Mouse (Mus musculus): Measurements from ENCODE around the gene Cdh11. TPM values are rescaled to one million over a fixed set of nuclear protein-coding genes. Genes with fewer than 3 reads are reported as not detected.

The Cdh11 gene
- total and polyA plus RNA-seq, 3 experiments = 0.13 to 0.17 TPM; not detected in 1

DNA sequence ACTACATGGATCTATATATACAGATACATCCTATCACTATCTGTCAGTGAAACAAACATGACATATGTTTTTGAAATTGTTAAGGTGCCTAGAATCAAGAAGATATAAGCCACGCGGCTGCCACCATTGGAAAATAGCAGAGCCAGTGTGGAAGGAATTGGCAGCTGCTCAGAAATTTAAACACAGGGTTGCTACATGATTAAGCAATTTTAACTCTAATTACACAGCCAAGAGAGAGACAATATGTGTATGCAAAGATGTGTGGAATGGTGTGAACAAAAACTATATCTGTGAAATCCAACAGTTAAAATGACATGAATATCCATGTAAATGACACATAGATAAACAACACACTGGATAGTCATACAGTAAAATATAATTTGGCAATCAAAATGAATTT, 128.9 kb downstream of the Cdh11 start:
- no peaks in the 10 kb centered on the region for H3K79me2 ChIP-seq (replicated peaks; ENCODE audit: control insufficient read depth, extremely low read depth, insufficient read depth, poor library complexity, severe bottlenecking)
- H3K9ac ChIP-seq (ENCODE audit: insufficient read depth, low read depth) = no peak overlapping the region
- dilution Hi-C loops (cut with MboI; ENCODE audit: extremely low pct_ligation_motif_present, extremely low pct_unique_long_range_greater_than_20kb, low sequenced_read_pairs) = no loop called here
- no peaks in the 10 kb centered on the region for H3K36me3 ChIP-seq (replicated peaks in 1 of 2; ENCODE audit: control insufficient read depth in 1 of 2, insufficient read depth in 1 of 2, low read length in 1 of 2)
- in situ Hi-C loops (cut with MboI; ENCODE audit: low pct_ligation_motif_present, low pct_unique_long_range_greater_than_20kb, low sequenced_read_pairs) = no loop called here
- peaks cover 42% of the 10 kb centered on the region for H3K9me3 ChIP-seq (replicated peaks; ENCODE audit: low read length)
- H3K27me3 ChIP-seq (replicated peaks) = no peaks in the 10 kb centered on the region
- H3K4me1 ChIP-seq (ENCODE audit: control insufficient read depth in 1 of 2, insufficient read depth in 2 of 2) = no peaks in the 10 kb centered on the region
- H3K4me3 ChIP-seq (replicated peaks in 1 of 3; ENCODE audit: low read depth in 2 of 3, low read length in 2 of 3, poor library complexity in 1 of 3) = no peak overlapping the region
- H3K4me2 ChIP-seq (ENCODE audit: insufficient read depth, low read depth, poor library complexity, severe bottlenecking) = no peak overlapping the region
- TF ChIP-seq E2F4 (IDR thresholded peaks at IDR 0.05; ENCODE audit: insufficient replicate concordance, low read depth, low read length) (no peak), NRF1 (IDR thresholded peaks at IDR 0.05; ENCODE audit: low read depth, low read length) (no peak), KAT2A (IDR thresholded peaks at IDR 0.05; ENCODE audit: insufficient replicate concordance, low read length) (no peak), IRF4 (IDR thresholded peaks at IDR 0.05; ENCODE audit: low read depth, low read length) (no peak)
- no peak overlapping the region for H3K27ac ChIP-seq (ENCODE audit: insufficient read depth, low read depth)
- no peak for DNase-seq (ENCODE audit: extremely low read depth)

DNA sequence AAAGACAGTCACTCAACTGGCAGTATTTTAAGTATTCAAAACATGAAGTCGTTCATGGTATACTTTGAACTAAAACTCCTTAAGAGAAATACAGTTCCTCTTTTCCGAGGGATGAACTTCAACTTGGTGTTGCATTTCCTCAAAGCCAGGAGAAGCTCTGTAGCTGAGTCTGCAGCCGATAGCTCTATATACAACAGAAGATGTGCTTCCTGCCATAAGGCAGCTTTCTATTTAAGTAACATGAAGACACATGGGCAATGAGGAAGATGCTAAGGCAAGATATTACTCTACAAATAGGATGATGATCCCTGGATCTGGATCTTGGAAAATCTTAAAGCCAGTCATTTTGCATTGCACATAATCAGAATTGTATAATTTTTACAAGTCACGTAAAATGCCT, 133.5 kb downstream of the Cdh11 start:
- no peak for DNase-seq (ENCODE audit: extremely low read depth)
- Histone ChIP-seq H3K4me1 (ENCODE audit: control insufficient read depth in 1 of 2, insufficient read depth in 2 of 2) (no peaks in the 10 kb centered on the region), H3K27ac (ENCODE audit: insufficient read depth, low read depth) (no peak overlapping the region), H3K9ac (ENCODE audit: insufficient read depth, low read depth) (no peak overlapping the region), H3K79me2 (replicated peaks; ENCODE audit: control insufficient read depth, extremely low read depth, insufficient read depth, poor library complexity, severe bottlenecking) (no peaks in the 10 kb centered on the region), H3K27me3 (replicated peaks) (no peaks in the 10 kb centered on the region), H3K4me2 (ENCODE audit: insufficient read depth, low read depth, poor library complexity, severe bottlenecking) (no peak overlapping the region), H3K4me3 (replicated peaks in 1 of 3; ENCODE audit: low read depth in 2 of 3, low read length in 2 of 3, poor library complexity in 1 of 3) (no peak overlapping the region), H3K9me3 (replicated peaks; ENCODE audit: low read length) (peaks cover 37% of the 10 kb centered on the region), H3K36me3 (replicated peaks in 1 of 2; ENCODE audit: control insufficient read depth in 1 of 2, insufficient read depth in 1 of 2, low read length in 1 of 2) (no peaks in the 10 kb centered on the region)
- in situ Hi-C loops (cut with MboI; ENCODE audit: low pct_ligation_motif_present, low pct_unique_long_range_greater_than_20kb, low sequenced_read_pairs) (no loop called here), dilution Hi-C loops (cut with MboI; ENCODE audit: extremely low pct_ligation_motif_present, extremely low pct_unique_long_range_greater_than_20kb, low sequenced_read_pairs) (no loop called here)
- TF ChIP-seq BHLHE40 (IDR thresholded peaks at IDR 0.05; ENCODE audit: low read depth, low read length) (no peak), MAFK (IDR thresholded peaks at IDR 0.05; ENCODE audit: insufficient replicate concordance, low read length) (no peak), ZKSCAN1 (IDR thresholded peaks at IDR 0.05; ENCODE audit: borderline replicate concordance, low read depth, low read length) (no peak), HCFC1 (IDR thresholded peaks at IDR 0.05; ENCODE audit: low read depth, low read length) (no peak), RCOR1 (conservative IDR thresholded peaks at IDR 0.05; ENCODE audit: low read depth, low read length) (no peak), RAD21 (IDR thresholded peaks at IDR 0.05; ENCODE audit: low read depth, low read length) (no peak), USF2 (conservative IDR thresholded peaks at IDR 0.05; ENCODE audit: low read depth, low read length) (no peak)

DNA sequence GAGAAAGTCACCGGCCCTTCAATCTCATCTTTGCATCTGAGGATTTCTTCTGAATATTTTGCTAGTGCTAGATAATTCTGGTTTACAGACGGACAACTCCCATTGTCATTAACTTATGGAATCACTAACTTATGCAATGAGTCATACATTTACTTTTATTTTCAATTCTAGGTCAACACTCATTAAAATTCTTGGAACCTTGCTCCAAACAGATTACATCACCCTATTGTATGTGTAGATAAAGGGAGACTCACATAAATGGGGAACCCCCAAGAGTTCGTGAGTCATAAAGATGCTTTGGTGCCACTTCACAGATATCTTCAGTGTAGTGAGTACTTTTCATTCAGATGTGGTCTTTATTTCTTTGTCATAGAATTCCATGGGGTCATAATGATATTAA, 158.3 kb downstream of the Cdh11 start:
- in situ Hi-C loops (cut with MboI; ENCODE audit: low pct_ligation_motif_present, low pct_unique_long_range_greater_than_20kb, low sequenced_read_pairs) (no loop called here), dilution Hi-C loops (cut with MboI; ENCODE audit: extremely low pct_ligation_motif_present, extremely low pct_unique_long_range_greater_than_20kb, low sequenced_read_pairs) (no loop called here)
- H3K36me3 ChIP-seq (replicated peaks in 1 of 2; ENCODE audit: control insufficient read depth in 1 of 2, insufficient read depth in 1 of 2, low read length in 1 of 2) = no peaks in the 10 kb centered on the region

More for the DNA sequence above, 158.3 kb downstream of the Cdh11 start:
- H3K27me3 ChIP-seq (replicated peaks) = no peaks in the 10 kb centered on the region
- TF ChIP-seq ZC3H11A (IDR thresholded peaks at IDR 0.05; ENCODE audit: low read depth, low read length) (no peak), EP300 (IDR thresholded peaks at IDR 0.05; ENCODE audit: low read length) (no peak), UBTF (IDR thresholded peaks at IDR 0.05; ENCODE audit: low read depth, low read length) (no peak), SIN3A (IDR thresholded peaks at IDR 0.05; ENCODE audit: low read length) (no peak), ZKSCAN1 (IDR thresholded peaks at IDR 0.05; ENCODE audit: borderline replicate concordance, low read depth, low read length) (no peak)
- no peak overlapping the region for H3K9ac ChIP-seq (ENCODE audit: insufficient read depth, low read depth)
- H3K27ac ChIP-seq (ENCODE audit: insufficient read depth, low read depth) = no peak overlapping the region
- no peak overlapping the region for H3K4me3 ChIP-seq (replicated peaks in 1 of 3; ENCODE audit: low read depth in 2 of 3, low read length in 2 of 3, poor library complexity in 1 of 3)
- DNase-seq (ENCODE audit: extremely low read depth) = no peak
- H3K4me1 ChIP-seq (ENCODE audit: control insufficient read depth in 1 of 2, insufficient read depth in 2 of 2) = no peaks in the 10 kb centered on the region
- no peaks in the 10 kb centered on the region for H3K79me2 ChIP-seq (replicated peaks; ENCODE audit: control insufficient read depth, extremely low read depth, insufficient read depth, poor library complexity, severe bottlenecking)
- peaks cover 23% of the 10 kb centered on the region for H3K9me3 ChIP-seq (replicated peaks; ENCODE audit: low read length)
- H3K4me2 ChIP-seq (ENCODE audit: insufficient read depth, low read depth, poor library complexity, severe bottlenecking) = no peak overlapping the region

Data from CH12.LX (cell line).